Mouse (Mus musculus) testis, postnatal 14 days (tissue): ENCODE measurements around the gene Ttll11.

Experiments used
- DNase-seq: peaks from one replicate; pipeline ENCODE4 v3.0.0; 2021; ENCODE audit warnings: low spot score

Ttll11 gene

GRCm38 (mm10) chr2:35852164-35852509 is 127.6 kb downstream of the Ttll11 start:
- no peak for DNase-seq

GRCm38 (mm10) chr2:35851420-35852163 is 128.1 kb downstream of the Ttll11 start:
- DNase-seq = no peak

- no peak for DNase-seq
Measured at GRCm38 (mm10) chr2:35849632-35850230, 130.0 kb downstream of the Ttll11 start.

- no peak for DNase-seq
Measured at GRCm38 (mm10) chr2:35845611-35846504, 133.9 kb downstream of the Ttll11 start.

GRCm38 (mm10) chr2:35843896-35844690 is 135.6 kb downstream of the Ttll11 start:
- peak; percentile 58 for DNase-seq

- no peak for DNase-seq
Measured at GRCm38 (mm10) chr2:35842780-35843474, 136.8 kb downstream of the Ttll11 start.

- DNase-seq = no peak
Measured at GRCm38 (mm10) chr2:35841841-35842420, 137.8 kb downstream of the Ttll11 start.

- DNase-seq = no peak
Measured at GRCm38 (mm10) chr2:35840956-35841816, 138.5 kb downstream of the Ttll11 start.

GRCm38 (mm10) chr2:35838751-35839479 is 140.8 kb downstream of the Ttll11 start:
- DNase-seq = no peak

- no peak for DNase-seq
Measured at GRCm38 (mm10) chr2:35834198-35834913, 145.4 kb downstream of the Ttll11 start.

GRCm38 (mm10) chr2:35833546-35833945 is 146.2 kb downstream of the Ttll11 start:
- no peak for DNase-seq

- DNase-seq = no peak
Measured at GRCm38 (mm10) chr2:35832742-35833425, 146.8 kb downstream of the Ttll11 start.

GRCm38 (mm10) chr2:35831904-35832581 is 147.7 kb downstream of the Ttll11 start:
- no peak for DNase-seq

GRCm38 (mm10) chr2:35830966-35831903 is 148.5 kb downstream of the Ttll11 start:
- no peak for DNase-seq

GRCm38 (mm10) chr2:35829136-35829535 is 150.6 kb downstream of the Ttll11 start:
- no peak for DNase-seq

GRCm38 (mm10) chr2:35827886-35828285 is 151.8 kb downstream of the Ttll11 start:
- no peak for DNase-seq
